24 mouse cellular contexts compared by ENCODE assay signal in genomic region chr11:108230101-108230500, GRCm38 (mm10).
"Had no signal": no experiment of that assay in that cellular context is flagged by ENCODE, and none has a peak within 500 bp of the region (broad histone marks: within the 10 kb centered on the region; RNA-seq: fewer than 3 reads in every experiment).

No protein-coding gene starts in this region.

- H3K9me3 ChIP-seq: heart, embryonic 13.5 days; heart, embryonic 15.5 days; hindbrain, embryonic 13.5 days; hindbrain, embryonic 15.5 days; limb, embryonic 10.5 days; limb, embryonic 12.5 days; liver, embryonic 13.5 days; liver, embryonic 15.5 days had no signal

- H3K4me2 ChIP-seq: heart, embryonic 11.5 days; heart, embryonic 13.5 days; heart, embryonic 15.5 days; hindbrain, embryonic 13.5 days; hindbrain, embryonic 15.5 days; limb, embryonic 12.5 days; liver, embryonic 11.5 days; liver, embryonic 13.5 days; liver, embryonic 15.5 days had no signal

- ATAC-seq: hindbrain, postnatal 0 days; intestine, embryonic 16.5 days; liver, postnatal 0 days had no signal

- H3K27ac ChIP-seq: heart, adult 2 months; hindbrain, embryonic 13.5 days; hindbrain, embryonic 15.5 days; hindbrain, postnatal 0 days; kidney, postnatal 0 days; left cerebral cortex, adult 2 months; limb, embryonic 10.5 days; limb, embryonic 12.5 days; liver, embryonic 13.5 days; liver, embryonic 15.5 days had no signal

- H3K36me3 ChIP-seq: heart, embryonic 13.5 days; heart, embryonic 15.5 days; hindbrain, embryonic 13.5 days; hindbrain, embryonic 15.5 days; limb, embryonic 10.5 days; limb, embryonic 12.5 days; liver, embryonic 13.5 days; liver, embryonic 15.5 days had no signal

- H3K9ac ChIP-seq: heart, embryonic 13.5 days; heart, embryonic 15.5 days; hindbrain, embryonic 13.5 days; hindbrain, embryonic 15.5 days; limb, embryonic 12.5 days; liver, embryonic 13.5 days; liver, embryonic 15.5 days; liver, postnatal 0 days had no signal

- H3K4me3 ChIP-seq: heart, adult 2 months; heart, embryonic 13.5 days; heart, embryonic 15.5 days; hindbrain, embryonic 13.5 days; hindbrain, embryonic 15.5 days; left cerebral cortex, adult 2 months; limb, embryonic 10.5 days; limb, embryonic 12.5 days; liver, embryonic 13.5 days; liver, embryonic 15.5 days had no signal

- H3K27me3 ChIP-seq: heart, embryonic 13.5 days; heart, embryonic 15.5 days; hindbrain, embryonic 15.5 days; limb, embryonic 12.5 days; liver, embryonic 13.5 days; liver, embryonic 15.5 days had no signal

- DNase-seq: gastrocnemius, postnatal 14 days; gastrocnemius, postnatal 36 days; heart, adult 2 months; heart, postnatal 14 days; heart, postnatal 36 days; kidney, adult 11 months; kidney, adult 8-10 months; layer of hippocampus, adult 9-11 months; liver; liver, embryonic 13.5 days; liver, postnatal 0 days had no signal
